Mouse (Mus musculus) induced T-regulatory cell, adult 2 months (primary cell): Measurements from ENCODE around the gene Hcn3.

Source experiments
- DNase-seq: peaks from one replicate; pipeline ENCODE4 v3.0.0-alpha.2; 2012; ENCODE audit warnings: low read depth

Gene Hcn3

DNA sequence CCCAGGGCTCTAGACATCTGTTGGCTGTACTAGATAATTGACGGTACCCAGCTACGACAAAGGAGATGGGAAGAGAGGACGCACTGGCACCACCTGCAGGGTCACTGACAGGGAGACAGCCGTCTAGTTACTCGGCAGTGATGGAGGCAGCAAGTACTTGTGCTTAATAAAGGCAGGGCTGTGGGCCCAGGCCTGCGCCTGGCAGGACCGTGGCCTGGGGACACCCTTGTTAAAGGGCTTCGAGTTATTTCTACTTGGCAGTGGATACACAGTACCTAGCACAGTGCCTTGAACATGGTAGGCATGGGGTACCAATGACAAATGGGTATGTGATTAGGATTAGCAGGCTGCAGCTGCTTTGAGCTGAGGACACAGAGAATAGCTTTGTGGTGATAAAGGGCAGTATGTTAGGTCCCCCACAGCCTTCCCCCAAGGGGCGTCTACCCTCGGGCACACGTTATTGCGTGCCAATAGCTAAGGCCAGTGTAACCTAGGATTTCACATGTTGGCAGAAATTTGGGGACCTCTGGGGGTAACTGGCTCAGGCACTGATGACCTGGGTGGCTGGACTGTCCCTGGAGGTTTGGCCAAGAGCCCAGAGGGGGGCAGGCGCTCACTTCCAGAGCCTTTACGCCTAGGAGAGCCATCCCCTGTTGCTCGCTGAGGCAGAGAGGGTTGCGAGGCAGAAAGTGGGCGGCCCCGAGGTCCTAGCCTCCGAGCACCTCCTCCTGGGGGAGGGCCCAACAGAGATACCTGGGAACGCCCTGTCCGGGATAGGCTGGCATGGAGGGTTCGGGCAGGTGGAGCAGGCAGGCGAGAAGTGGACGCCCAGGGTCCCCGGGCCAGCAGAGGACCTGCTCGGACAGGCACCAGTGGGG lies 12.7 kb downstream of the Hcn3 start:
- no peak for DNase-seq

GRCm38 (mm10) chr3:89145566-89145965 lies 14.4 kb downstream of the Hcn3 start:
- DNase-seq: no peak

DNA sequence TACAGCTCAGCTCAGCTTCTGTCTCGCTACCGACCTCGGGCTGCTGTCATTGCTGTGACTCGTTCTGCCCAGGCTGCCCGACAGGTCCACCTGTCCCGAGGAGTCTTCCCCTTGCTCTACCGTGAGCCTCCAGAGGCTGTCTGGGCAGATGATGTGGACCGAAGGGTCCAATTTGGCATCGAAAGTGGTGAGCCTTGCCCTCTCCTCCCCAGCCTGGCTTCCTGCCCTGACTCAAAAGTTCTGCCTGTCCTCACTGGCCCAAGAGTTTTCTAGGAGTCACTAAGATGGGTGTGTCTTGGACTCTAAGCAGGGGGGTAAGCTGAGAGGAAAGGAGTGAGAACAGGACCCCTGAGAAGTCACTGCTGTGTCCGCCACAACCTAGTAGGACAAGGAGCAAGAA lies 15.2 kb downstream of the Hcn3 start:
- DNase-seq: no peak

GRCm38 (mm10) chr3:89136365-89136764 lies 23.6 kb downstream of the Hcn3 start:
- no peak for DNase-seq

DNA sequence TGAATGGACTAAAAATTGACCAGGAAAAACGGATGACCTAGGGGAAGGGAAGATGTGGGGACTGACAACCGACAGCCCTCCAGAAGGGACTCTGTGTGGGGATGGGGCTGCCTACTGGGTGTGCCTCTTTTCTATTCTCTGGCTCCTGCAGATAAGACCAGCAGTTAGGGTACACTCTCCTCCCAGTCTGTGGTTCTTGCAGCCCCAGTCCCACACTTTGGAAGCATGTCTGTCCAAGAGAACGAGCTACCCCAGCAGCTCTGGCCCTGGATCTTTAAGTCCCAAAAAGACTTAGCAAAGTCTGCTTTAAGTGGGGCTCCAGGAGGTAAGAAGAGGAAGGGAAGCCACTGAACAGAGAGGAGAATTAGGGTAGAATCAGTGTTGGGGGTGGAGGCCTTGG lies 24.0 kb downstream of the Hcn3 start, which contains the start of gene Pklr:
TSS of gene Pklr (plus strand) at position 185 of the 400 bp plus-strand sequence.
- DNase-seq: no peak

- no peak for DNase-seq
Measured at GRCm38 (mm10) chr3:89133752-89134151, 26.2 kb downstream of the Hcn3 start.

DNA sequence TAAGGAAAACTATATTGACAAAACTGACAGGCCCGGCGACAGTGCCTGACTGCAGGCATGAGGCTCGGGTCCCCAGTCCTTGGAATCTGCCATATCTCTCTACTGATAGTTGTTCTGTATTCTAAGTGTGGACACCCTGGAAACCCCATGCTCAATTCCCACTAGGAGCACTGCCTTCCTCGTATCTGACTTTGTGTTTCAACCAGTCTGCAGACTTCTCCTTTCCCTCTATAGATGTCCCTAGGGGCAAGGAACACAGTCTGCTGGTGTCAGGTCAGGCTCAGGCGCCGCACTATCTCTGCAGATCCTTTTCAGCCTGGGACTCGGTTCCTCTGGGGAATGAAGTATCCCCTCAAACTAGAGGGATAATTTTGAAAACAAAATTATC lies 26.9 kb downstream of the Hcn3 start:
- DNase-seq: no peak

- DNase-seq: peak; percentile 36
Measured at GRCm38 (mm10) chr3:89132285-89133062, 27.5 kb downstream of the Hcn3 start.

GRCm38 (mm10) chr3:89131816-89132215 lies 28.2 kb downstream of the Hcn3 start:
- no peak for DNase-seq

- DNase-seq: no peak
Measured at GRCm38 (mm10) chr3:89129908-89130307, 30.1 kb downstream of the Hcn3 start.

DNA sequence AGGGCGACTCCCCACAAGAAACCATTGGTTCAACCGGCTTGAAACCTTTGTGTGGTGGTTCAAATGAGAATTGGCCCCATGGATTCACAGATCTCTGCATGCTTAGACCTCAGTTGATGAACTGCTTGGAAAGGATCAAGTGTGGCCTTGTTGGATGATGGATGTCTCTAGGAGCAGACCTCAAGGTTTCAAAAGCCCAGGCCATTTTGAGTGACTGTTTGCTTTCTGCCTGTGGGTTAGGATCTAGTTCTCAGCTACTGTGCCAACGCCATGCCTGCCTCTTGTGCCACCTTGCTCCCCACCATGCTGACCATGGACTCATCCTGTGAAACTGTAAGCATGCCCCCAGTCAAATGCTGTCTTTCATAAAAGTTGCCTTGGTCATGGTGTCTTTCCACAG lies 34.0 kb downstream of the Hcn3 start:
- DNase-seq: no peak

DNA sequence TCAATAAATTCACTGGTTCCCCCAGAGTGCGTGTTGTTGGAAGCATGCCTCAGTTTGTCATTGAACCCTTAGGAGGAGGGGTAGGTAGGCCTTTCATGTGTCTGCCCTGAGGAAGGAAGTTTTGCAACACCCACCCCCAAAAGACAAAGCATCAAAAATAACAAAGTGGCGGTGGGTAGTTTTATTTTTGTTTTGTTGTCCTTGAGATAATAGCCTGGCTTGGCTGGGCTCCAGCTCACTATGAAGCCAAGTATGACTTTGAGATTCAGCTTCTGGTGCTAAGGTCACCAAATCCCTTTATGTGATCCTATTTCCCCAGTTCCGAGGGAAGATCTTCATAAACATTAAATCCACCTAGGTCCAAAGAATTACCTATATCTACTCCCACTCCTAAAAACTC lies 35.8 kb downstream of the Hcn3 start:
- DNase-seq: no peak

- no peak for DNase-seq
Measured at GRCm38 (mm10) chr3:89123313-89123712, 36.7 kb downstream of the Hcn3 start.

- peak; percentile 79 for DNase-seq
Measured at GRCm38 (mm10) chr3:89115522-89115921, 44.5 kb downstream of the Hcn3 start.

DNA sequence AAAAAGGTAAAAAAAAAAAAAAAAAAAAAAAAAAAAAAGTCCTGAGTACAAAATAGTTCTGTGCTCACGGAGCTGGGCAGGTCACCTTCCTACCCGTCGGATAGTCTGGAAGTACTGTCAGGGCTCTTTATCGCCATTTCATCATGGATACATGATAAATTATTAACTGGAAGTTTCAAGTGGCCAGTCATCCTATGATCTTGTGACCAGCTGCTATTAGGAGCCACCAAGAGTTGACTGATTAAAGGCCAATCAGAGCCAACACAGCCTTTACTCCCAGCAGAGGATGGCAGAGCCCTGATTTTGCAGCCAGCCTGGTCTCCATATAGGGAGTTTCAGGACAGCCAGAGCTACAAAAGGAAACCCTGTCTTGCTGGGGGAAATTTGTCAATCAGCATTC lies 46.9 kb downstream of the Hcn3 start:
- no peak for DNase-seq

- DNase-seq: no peak
Measured at GRCm38 (mm10) chr3:89108146-89108545, 51.9 kb downstream of the Hcn3 start.

DNA sequence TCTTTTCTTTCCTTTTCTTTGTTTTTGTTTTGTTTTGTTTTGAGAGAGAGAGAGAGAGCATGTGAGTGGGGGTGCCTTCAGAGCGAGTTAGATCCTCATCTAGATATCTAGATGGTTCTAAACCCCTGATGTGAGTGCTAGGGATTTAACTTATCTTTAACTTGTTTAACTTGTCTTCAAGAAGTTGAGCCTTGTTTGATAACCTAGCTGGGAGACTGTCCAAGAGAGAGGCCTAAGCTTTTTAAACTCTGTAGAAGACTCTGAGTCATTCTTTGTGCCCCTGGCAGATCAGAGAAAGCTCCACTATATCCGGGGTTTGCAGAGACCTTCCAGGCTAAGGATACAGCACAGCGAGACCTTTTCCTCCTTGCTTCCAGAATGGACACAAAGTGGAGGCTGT lies 52.5 kb downstream of the Hcn3 start:
- DNase-seq: no peak

DNA sequence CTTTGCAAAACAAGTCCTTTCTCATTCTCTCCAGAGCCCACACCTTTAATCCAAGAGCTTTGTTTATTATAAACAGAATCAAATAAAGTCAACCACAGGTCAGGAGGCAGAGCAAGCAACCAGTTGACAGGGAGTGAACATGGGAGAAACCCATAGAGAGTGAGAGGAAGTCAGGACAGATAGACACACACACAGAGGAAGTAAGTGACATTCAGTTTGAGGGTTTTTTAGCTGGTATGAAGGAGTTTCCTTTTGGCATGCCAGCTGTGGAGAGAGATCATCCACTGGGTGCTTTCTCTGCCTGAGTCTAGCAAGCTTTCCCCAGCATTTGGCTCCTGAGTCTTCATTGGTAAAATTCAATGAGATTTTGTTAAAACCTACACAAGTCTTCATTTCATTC lies 53.1 kb downstream of the Hcn3 start:
- no peak for DNase-seq

DNA sequence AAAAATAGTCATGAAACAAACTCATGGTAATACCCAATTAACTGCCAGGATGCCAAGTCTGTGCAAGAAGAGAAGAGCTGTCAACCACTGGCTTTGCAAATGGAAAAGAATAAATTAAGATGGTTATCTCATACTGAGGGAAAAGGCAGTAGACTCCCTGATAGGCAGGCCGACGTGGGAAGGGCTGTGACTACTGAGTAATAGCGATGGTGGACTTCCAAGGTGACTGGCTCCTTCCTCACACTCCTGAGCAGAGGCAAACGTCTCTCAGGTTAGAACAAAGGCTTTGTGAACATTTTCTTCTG lies 56.8 kb downstream of the Hcn3 start:
- no peak for DNase-seq

DNA sequence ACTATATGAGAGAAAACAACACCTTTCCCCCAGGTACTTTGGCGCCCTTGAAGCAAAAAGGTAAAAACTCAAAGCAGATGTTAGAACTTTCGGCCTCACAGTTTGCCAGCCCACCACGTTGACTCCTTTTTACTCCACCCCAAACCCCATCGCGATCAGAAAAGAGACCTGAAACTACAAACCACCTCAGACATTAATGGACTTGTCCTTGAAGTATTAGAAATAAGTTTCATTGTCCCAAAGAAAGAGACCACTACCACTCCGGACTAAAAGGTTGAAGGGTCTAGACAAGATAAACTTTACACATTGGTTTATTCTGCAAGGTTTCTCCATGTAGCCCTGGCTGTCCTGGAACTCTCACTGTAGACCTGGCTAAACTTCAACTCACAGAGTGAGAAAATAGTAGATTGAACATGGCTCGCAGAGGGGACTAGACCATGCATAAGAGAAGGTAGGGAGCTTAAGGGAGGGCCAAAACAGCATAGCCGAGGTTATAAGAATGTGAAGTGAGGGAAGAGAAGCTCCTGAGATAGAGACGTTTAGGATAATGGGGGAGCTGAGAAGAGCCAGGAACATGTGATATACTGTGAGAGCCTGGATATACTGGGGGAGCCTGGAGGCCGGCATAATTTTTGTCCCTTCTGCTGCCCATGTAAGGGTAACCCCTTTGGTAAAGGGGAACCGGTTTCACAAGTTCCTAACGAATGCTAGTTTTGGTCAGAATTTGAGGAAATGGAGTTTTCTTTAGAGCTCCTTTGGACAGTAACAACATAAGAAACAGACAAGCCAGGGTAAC lies 57.3 kb downstream of the Hcn3 start:
- no peak for DNase-seq

- DNase-seq: peak; percentile 99
Measured at GRCm38 (mm10) chr3:89101812-89102494, 58.0 kb downstream of the Hcn3 start, which contains the start of gene Fdps. TSS of gene Fdps (minus strand) at chr3:89101959.

DNA sequence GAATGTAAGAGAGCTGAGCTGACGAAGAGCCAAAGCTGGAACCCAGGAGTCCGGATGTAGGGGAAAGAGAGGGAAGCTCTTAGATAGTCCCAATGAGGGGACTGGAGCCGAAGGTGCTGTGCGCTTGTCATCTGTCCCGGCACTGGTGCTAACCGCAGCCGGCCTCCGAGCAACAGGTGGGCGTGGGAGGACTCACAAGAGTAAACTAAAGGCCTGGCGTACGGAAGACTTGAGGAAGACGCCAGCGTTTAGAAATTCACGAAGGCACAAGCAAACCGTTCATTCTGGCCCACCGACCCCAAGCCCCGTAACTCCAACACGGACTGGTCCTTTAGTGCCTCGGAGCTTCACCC lies 58.6 kb downstream of the Hcn3 start:
- DNase-seq: no peak
